Mouse (Mus musculus): Measurements from ENCODE around the gene Cenps. TPM values are rescaled to one million over a fixed set of nuclear protein-coding genes. Genes with fewer than 3 reads are reported as not detected.

Cenps gene
- polyA plus RNA-seq, 2 experiments = 23.0 to 27.2 TPM

GRCm38 (mm10) chr4:149099369-149100017 lies 37.9 kb downstream of the Cenps start, which contains the start of gene Pex14:
Gene Pex14, minus strand, starts transcription at chr4:149099876.
- Histone ChIP-seq H3K4me2 (replicated peaks; ENCODE audit: low read depth, low read length, severe bottlenecking) (peak within 1 kb of the TSS; percentile 75), H3K9ac (ENCODE audit: low read depth, low read length, severe bottlenecking) (peak within 1 kb of the TSS; percentile 88), H3K27ac (replicated peaks; ENCODE audit: low read depth, low read length) (peak within 1 kb of the TSS; percentile 65), H3K36me3 (ENCODE audit: control insufficient read depth, insufficient read depth, low read length) (no peaks in the 10 kb centered on the region), H3K4me1 (ENCODE audit: control insufficient read depth, insufficient read depth, low read length) (peaks cover 11% of the 10 kb centered on the region; the same call in 1 of the 2 replicates), H3K27me3 (ENCODE audit: control insufficient read depth, insufficient read depth, low read length) (no peaks in the 10 kb centered on the region), H3K9me3 (ENCODE audit: control insufficient read depth, low read length) (no peaks in the 10 kb centered on the region), H3K4me3 (replicated peaks; ENCODE audit: low read length) (peak within 1 kb of the TSS; percentile 99)
- peak; percentile 94 for DNase-seq (ENCODE audit: low spot score)
- under 1% methylated on average over 40 of the region's 50 CpGs for WGBS
- ATAC-seq (ENCODE audit: low FRiP score, low read depth) = peak; percentile 87
- peak; percentile 71; the same call in 1 of the 2 replicates for TF ChIP-seq POLR2A (IDR thresholded peaks at IDR 0.05; ENCODE audit: borderline replicate concordance, extremely low read depth, insufficient read depth, insufficient read length)

- Histone ChIP-seq H3K9me3 (ENCODE audit: control insufficient read depth, low read length) (no peaks in the 10 kb centered on the region), H3K27ac (replicated peaks; ENCODE audit: low read depth, low read length) (no peak overlapping the region), H3K36me3 (ENCODE audit: control insufficient read depth, insufficient read depth, low read length) (no peaks in the 10 kb centered on the region), H3K9ac (ENCODE audit: low read depth, low read length, severe bottlenecking) (peak overlapping the region; percentile 88), H3K4me2 (replicated peaks; ENCODE audit: low read depth, low read length, severe bottlenecking) (peak overlapping the region; percentile 75), H3K4me3 (replicated peaks; ENCODE audit: low read length) (peak overlapping the region; percentile 99), H3K4me1 (ENCODE audit: control insufficient read depth, insufficient read depth, low read length) (peaks cover 9% of the 10 kb centered on the region; the same call in 1 of the 2 replicates), H3K27me3 (ENCODE audit: control insufficient read depth, insufficient read depth, low read length) (no peaks in the 10 kb centered on the region)
- no peak for TF ChIP-seq POLR2A (IDR thresholded peaks at IDR 0.05; ENCODE audit: borderline replicate concordance, extremely low read depth, insufficient read depth, insufficient read length)
- 17% methylated on average over 11 of the region's 11 CpGs for WGBS
- ATAC-seq (ENCODE audit: low FRiP score, low read depth) (no peak), DNase-seq (ENCODE audit: low spot score) (no peak)
These were observed 38.9 kb downstream of the Cenps start for GRCm38 (mm10) chr4:149098571-149098970.

- no peak overlapping the region for H3K27ac ChIP-seq (replicated peaks; ENCODE audit: low read depth, low read length)
- ATAC-seq (ENCODE audit: low FRiP score, low read depth) (no peak), DNase-seq (ENCODE audit: low spot score) (no peak)
- H3K4me3 ChIP-seq (replicated peaks; ENCODE audit: low read length) = peak overlapping the region; percentile 99
- peaks cover 5% of the 10 kb centered on the region; the same call in 1 of the 2 replicates for H3K36me3 ChIP-seq (ENCODE audit: control insufficient read depth, insufficient read depth, low read length)
- H3K4me2 ChIP-seq (replicated peaks; ENCODE audit: low read depth, low read length, severe bottlenecking) = peak overlapping the region; percentile 75
- H3K9ac ChIP-seq (ENCODE audit: low read depth, low read length, severe bottlenecking) = no peak overlapping the region
- no peaks in the 10 kb centered on the region for H3K9me3 ChIP-seq (ENCODE audit: control insufficient read depth, low read length)
- peaks cover 9% of the 10 kb centered on the region; the same call in 1 of the 2 replicates for H3K4me1 ChIP-seq (ENCODE audit: control insufficient read depth, insufficient read depth, low read length)
- H3K27me3 ChIP-seq (ENCODE audit: control insufficient read depth, insufficient read depth, low read length) = no peaks in the 10 kb centered on the region
- 91% methylated on average over 3 of the region's 3 CpGs for WGBS
- TF ChIP-seq POLR2A (IDR thresholded peaks at IDR 0.05; ENCODE audit: borderline replicate concordance, extremely low read depth, insufficient read depth, insufficient read length) = no peak
These were observed 39.5 kb downstream of the Cenps start for GRCm38 (mm10) chr4:149097956-149098355.

GRCm38 (mm10) chr4:149091364-149091763 lies 46.1 kb downstream of the Cenps start:
- Histone ChIP-seq H3K4me1 (ENCODE audit: control insufficient read depth, insufficient read depth, low read length) (no peaks in the 10 kb centered on the region), H3K27me3 (ENCODE audit: control insufficient read depth, insufficient read depth, low read length) (no peaks in the 10 kb centered on the region), H3K4me3 (replicated peaks; ENCODE audit: low read length) (no peak overlapping the region), H3K9ac (ENCODE audit: low read depth, low read length, severe bottlenecking) (no peak overlapping the region), H3K36me3 (ENCODE audit: control insufficient read depth, insufficient read depth, low read length) (peaks cover 8% of the 10 kb centered on the region; the same call in 1 of the 2 replicates), H3K4me2 (replicated peaks; ENCODE audit: low read depth, low read length, severe bottlenecking) (no peak overlapping the region), H3K9me3 (ENCODE audit: control insufficient read depth, low read length) (no peaks in the 10 kb centered on the region), H3K27ac (replicated peaks; ENCODE audit: low read depth, low read length) (no peak overlapping the region)
- no peak for DNase-seq (ENCODE audit: low spot score)
- TF ChIP-seq POLR2A (IDR thresholded peaks at IDR 0.05; ENCODE audit: borderline replicate concordance, extremely low read depth, insufficient read depth, insufficient read length) = no peak
- no peak for ATAC-seq (ENCODE audit: low FRiP score, low read depth)
- WGBS = 77% methylated on average over 8 of the region's 8 CpGs

GRCm38 (mm10) chr4:149085381-149085780 lies 52.0 kb downstream of the Cenps start:
- Histone ChIP-seq H3K36me3 (ENCODE audit: control insufficient read depth, insufficient read depth, low read length) (no peaks in the 10 kb centered on the region), H3K27ac (replicated peaks; ENCODE audit: low read depth, low read length) (no peak overlapping the region), H3K4me2 (replicated peaks; ENCODE audit: low read depth, low read length, severe bottlenecking) (no peak overlapping the region), H3K27me3 (ENCODE audit: control insufficient read depth, insufficient read depth, low read length) (no peaks in the 10 kb centered on the region), H3K4me1 (ENCODE audit: control insufficient read depth, insufficient read depth, low read length) (peaks cover 10% of the 10 kb centered on the region; the same call in 1 of the 2 replicates), H3K9me3 (ENCODE audit: control insufficient read depth, low read length) (no peaks in the 10 kb centered on the region), H3K9ac (ENCODE audit: low read depth, low read length, severe bottlenecking) (no peak overlapping the region), H3K4me3 (replicated peaks; ENCODE audit: low read length) (no peak overlapping the region)
- TF ChIP-seq POLR2A (IDR thresholded peaks at IDR 0.05; ENCODE audit: borderline replicate concordance, extremely low read depth, insufficient read depth, insufficient read length) = no peak
- DNase-seq (ENCODE audit: low spot score) = no peak
- ATAC-seq (ENCODE audit: low FRiP score, low read depth) = no peak
- WGBS = 77% methylated on average over 5 of the region's 5 CpGs

Measured in limb, embryonic 14.5 days (tissue).